Mouse (Mus musculus): ENCODE measurements around the gene Ptms.

Ptms gene

DNA sequence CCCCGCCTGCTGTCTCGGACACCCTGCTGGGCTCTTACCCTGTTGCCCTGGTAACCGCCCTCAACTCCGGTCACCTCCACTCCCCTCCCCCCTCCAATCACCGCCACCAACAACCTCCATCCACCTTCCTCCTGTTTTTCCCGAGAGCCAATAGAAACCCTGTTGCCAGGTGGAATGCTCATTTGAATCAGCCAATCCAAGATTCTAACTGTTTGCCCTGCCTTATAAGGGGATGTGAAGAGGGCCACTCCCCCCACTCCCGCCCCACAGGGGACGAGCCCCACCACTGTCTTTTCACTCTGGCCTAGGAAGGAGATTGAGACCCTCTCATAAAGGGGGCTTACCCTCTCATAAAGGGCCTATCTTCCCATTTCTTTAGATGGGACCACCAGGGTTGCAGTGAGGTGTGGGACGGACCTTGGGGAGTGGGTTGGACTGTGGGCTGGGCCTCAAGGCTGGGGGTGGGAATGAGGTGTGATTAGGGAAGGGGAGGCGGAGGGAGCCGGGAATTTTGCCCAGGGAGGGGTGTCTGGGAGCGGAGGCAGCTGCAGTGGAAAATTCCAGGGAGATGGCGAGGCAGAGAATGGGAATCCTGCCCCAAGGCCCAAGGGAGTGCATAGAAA, at the start of gene Ptms:
Ptms (minus strand) TSS at position 409 of the 623 bp plus-strand sequence.
- ChIA-PET CTCF (interaction anchor here (0.6 to 3.6 kb wide), 8 partner anchors 10 to 60 kb away, joined by 3 to 42 read pairs (median 4); partner anchors contain the start of gene Mlf2 (in 3 of the 4)), POLR2A (interaction anchor here (0.5 to 21.9 kb wide), 25 partner anchors 8 to 230 kb away, joined by 3 to 455 read pairs (median 7); partner anchors contain the start of genes Mlf2 (in 4 of the 4), Lag3 (in 2 of the 4), Cdca3 (in 1 of the 4) and Grcc10 (in 1 of the 4))

DNA sequence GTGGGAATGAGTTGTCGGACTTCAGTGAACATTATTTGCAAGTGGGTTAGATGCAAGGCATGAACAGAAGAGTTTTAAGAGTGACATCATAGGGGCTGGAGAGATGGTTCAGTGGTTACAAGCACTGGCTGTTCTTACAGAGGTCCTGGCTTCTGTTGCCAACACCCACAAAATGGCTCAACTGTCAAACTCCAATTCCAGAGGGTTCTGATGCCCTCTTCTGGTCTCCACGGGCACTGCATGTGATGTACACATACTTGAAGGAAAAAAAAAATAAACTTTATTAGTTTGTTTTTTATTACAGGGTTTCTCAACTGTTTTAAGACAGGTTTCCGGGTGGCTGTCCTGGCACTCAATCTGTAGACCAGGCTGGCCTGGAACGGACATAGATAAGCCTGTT, 47.9 kb upstream of the Ptms start:
- CTCF ChIA-PET = interaction anchor here in 3 of 4 experiments (0.8 to 1.4 kb wide), 16 partner anchors 26 to 305 kb away, joined by 3 to 8 read pairs (median 4); partner anchors contain the start of genes Mlf2 (in 3 of the 3) and Lpcat3 (in 1 of the 3)
- POLR2A ChIA-PET = interaction anchor here (0.7 to 17.5 kb wide), 24 partner anchors 13 to 226 kb away, joined by 3 to 359 read pairs (median 4); partner anchors contain the start of genes Mlf2 (in 2 of the 4), Grcc10 (in 1 of the 4), Pianp (in 1 of the 4) and Zfp384 (in 1 of the 4)

DNA sequence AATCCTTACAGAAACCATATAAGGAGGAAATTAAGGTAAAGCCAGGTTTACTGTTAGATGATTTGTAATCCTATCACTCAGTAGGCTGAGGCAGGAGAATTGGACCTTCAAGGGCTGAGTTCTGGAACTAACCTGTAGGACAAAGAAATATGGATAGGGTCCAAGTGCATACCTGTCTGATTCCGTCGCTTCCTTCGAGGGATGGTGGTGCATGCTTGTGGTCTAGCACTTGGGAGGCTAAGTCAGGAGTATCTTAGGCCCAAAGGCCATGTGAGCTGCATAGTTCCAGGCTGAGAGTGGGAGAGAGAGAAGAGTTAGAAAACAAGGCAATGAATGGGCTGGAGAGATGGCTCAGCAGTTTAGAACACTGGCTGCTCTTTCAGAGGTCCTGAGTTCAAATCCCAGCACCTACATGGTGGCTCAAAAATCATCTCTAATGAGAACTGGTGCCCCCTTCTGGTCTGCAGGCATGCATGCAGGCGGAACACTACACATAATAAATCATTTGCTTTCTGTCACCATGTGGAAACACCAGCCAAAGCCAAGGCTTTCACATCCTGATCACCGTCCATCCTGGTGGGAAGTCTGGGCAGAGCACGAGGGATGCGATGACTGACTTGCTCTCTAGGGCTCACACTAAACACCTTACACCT, 46.7 kb upstream of the Ptms start:
- ChIA-PET POLR2A (interaction anchor here in 3 of 4 experiments (0.6 to 17.5 kb wide), 31 partner anchors 12 to 226 kb away, joined by 3 to 359 read pairs (median 4); partner anchors contain the start of genes Grcc10 (in 2 of the 3), Mlf2 (in 2 of the 3), Cdca3 (in 1 of the 3) and Pianp (in 1 of the 3)), CTCF (interaction anchor here in 3 of 4 experiments (0.6 to 1.4 kb wide), 11 partner anchors 30 to 474 kb away, joined by 3 to 11 read pairs (median 6); partner anchors contain the start of genes Lpcat3 (in 1 of the 3) and Mlf2 (in 1 of the 3))

DNA sequence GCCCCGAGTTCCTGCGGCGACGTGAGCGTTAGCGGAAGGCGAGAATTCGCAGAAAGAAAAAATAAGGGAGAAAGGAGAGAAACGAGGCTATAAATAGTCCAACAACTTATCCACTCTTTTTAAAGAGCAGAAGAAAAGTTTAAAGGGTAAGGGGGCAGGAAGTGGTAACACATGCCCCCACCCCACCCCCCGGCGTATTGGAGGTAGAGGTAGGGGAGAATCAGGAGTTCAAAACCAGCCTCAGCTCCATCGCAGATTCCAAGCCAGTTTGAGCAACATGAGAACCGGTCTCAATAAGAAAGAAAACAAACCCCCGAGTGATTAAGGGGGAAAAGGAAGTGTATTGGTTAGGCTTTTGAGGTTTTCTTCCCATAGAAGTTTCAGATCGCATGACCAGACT, 45.8 kb upstream of the Ptms start:
- ChIA-PET CTCF (interaction anchor here (0.6 to 1.6 kb wide), 9 partner anchors 28 to 473 kb away, joined by 3 to 11 read pairs (median 4); partner anchors contain the start of gene Mlf2 (in 2 of the 4)), POLR2A (interaction anchor here (0.6 to 17.5 kb wide), 52 partner anchors 11 to 254 kb away, joined by 3 to 359 read pairs (median 4); partner anchors contain the start of genes Mlf2 (in 3 of the 4), Cdca3 (in 2 of the 4), Grcc10 (in 2 of the 4) and Pianp (in 2 of the 4))

DNA sequence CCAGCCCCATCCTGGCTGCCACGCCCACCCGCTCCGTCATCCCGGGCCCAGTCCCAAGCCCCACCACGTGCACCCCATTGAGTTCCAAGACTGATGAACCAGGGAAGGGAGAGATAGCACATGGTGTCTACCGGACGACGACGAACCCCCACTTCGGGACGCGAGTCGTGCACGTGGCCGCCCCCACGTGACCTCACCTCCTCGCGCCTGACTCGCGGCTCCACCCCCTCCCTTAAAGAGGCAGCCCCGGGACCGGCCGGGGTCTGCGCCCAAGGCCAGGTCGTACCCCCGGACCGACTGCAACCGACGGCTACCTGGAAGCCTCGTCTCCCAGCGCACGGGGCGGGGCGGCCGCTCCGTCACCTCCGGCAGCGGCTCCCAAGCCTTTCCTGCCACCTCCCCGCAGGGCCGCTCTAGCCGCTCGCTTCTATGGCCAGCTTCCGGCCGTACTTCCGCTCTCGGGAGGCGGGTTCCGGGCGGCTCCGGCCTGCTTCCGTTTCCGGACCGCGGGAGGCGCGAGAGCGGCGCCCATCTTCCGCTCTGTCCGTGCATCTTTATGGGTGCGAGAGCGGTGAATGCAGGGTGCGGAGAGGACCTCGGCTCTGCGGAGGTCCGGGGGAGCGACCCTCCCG, 45.3 kb upstream of the Ptms start, which contains the start of gene Cops7a:
Cops7a (minus strand) TSS at position 451 of the 632 bp plus-strand sequence.
- CTCF ChIA-PET = interaction anchor here in 3 of 4 experiments (0.5 to 1.6 kb wide), 11 partner anchors 10 to 118 kb away, joined by 3 to 11 read pairs (median 4); partner anchors contain the start of gene Mlf2 (in 2 of the 3)
- POLR2A ChIA-PET = interaction anchor here (0.5 to 17.5 kb wide), 57 partner anchors 10 to 1505 kb away, joined by 3 to 359 read pairs (median 4); partner anchors contain the start of genes Mlf2 (in 3 of the 4), Cdca3 (in 2 of the 4), Grcc10 (in 2 of the 4) and Mrpl51 (in 2 of the 4)

DNA sequence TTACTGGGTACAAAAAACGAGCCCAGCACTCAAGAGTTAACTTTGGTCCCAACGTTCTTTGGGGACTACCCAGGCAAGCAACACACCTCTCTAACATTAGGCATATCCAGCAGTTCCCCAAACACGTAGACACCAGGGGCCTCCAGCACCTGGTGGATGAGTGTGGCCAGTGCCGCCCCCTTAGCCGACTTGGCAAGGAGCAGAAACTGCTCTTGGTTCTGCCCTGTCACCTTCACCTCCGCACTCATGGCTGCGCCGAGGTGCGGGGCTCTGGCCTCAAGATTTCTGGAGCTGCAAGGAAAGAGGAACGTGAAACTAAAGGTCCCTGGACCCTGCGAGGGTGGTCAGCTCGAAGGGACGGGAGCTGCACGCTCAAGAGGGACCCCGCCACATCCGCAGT, 44.7 kb upstream of the Ptms start:
- ChIA-PET POLR2A (interaction anchor here (0.5 to 17.5 kb wide), 54 partner anchors 9 to 1506 kb away, joined by 3 to 359 read pairs (median 4); partner anchors contain the start of genes Mlf2 (in 3 of the 4), Pianp (in 3 of the 4), Cdca3 (in 2 of the 4) and Grcc10 (in 2 of the 4)), CTCF (interaction anchor here in 3 of 4 experiments (0.5 to 1.6 kb wide), 9 partner anchors 10 to 117 kb away, joined by 3 to 11 read pairs (median 4); partner anchors contain the start of gene Mlf2 (in 2 of the 3))

DNA sequence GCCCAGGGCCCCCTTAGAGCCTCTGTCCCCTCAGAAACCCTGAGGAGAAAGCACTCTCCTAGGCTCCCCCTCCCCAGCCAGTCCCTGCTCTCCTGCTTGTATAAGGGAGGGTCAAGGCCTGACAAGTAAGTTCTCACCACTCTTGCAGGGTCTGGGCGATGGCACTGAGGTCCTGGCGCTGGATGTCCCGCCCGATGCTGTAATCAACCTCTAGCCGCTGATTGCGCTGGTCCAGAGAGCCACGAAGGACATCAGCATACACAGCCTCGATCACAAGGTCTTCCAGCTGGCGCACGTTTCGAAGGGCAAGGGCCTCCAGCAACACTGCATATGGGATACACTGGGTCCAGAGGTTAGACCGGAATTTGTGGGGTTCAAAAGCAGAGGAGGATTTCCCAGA, 41.1 kb upstream of the Ptms start:
- CTCF ChIA-PET = interaction anchor here in 2 of 4 experiments (0.6 to 1.3 kb wide), 5 partner anchors 31 to 299 kb away, joined by 3 to 7 read pairs (median 3); partner anchors contain the start of genes Lpcat3 (in 1 of the 2) and Mlf2 (in 1 of the 2)
- POLR2A ChIA-PET = interaction anchor here in 2 of 4 experiments (0.5 to 17.5 kb wide), 14 partner anchors 15 to 244 kb away, joined by 3 to 359 read pairs (median 4); partner anchors contain the start of genes Mlf2 (in 2 of the 2), Cdca3 (in 1 of the 2), Pianp (in 1 of the 2) and Usp5 (in 1 of the 2)

DNA sequence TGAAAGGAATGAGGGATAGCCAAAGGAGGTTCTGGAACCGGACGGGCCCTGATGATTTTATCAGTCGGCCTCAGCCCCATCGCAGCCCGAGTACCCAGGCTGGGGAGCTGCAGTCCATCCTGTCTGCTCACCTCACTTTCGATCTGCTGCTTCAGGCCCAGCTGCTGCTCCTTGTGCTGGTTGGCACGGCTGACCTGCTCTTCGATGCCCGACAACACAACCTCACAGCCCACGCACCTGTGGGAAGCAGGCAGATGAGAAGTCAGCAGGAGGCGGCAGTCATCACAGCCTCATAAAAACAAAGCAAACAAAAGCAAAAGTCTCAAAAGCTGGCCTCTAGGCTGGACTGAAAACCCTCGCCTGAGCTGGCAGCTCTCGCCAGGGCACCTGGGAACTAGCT, 40.1 kb upstream of the Ptms start:
- ChIA-PET CTCF (interaction anchor here in 1 of 4 experiments (0.7 to 1.3 kb wide), 3 partner anchors 35 to 297 kb away, joined by 3 read pairs; partner anchors contain the start of gene Lpcat3), POLR2A (interaction anchor here in 3 of 4 experiments (0.6 to 17.5 kb wide), 28 partner anchors 9 to 459 kb away, joined by 3 to 359 read pairs (median 3); partner anchors contain the start of genes Grcc10 (in 2 of the 3), Mlf2 (in 2 of the 3), Cdca3 (in 1 of the 3) and Pianp (in 1 of the 3))

DNA sequence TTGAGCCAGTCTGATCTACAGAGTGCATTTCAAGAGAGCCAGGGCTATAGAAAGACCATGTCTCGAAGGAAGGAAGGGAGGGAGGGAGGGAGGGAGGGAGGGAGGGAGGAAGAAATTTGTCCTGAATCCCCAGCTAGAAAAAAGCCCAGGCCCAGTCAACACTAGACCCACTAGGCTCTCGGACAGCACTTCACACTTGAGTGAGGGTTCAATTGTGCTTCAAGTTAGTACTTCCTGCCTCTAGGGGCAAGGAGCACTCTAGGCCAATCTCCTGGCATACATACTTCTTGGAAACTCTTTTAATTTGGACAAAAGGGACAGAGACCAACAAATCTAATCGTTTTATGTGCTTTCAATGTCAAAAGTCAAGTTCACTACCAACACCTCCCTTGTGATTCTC, 38.2 kb upstream of the Ptms start:
- CTCF ChIA-PET = interaction anchor here in 2 of 4 experiments (0.6 kb wide), 2 partner anchors 21 to 1164 kb away, joined by 3 read pairs; no protein-coding TSS in a partner anchor

GRCm38 (mm10) chr6:124955212-124955611, 35.3 kb upstream of the Ptms start:
- CTCF ChIA-PET = interaction anchor here in 2 of 4 experiments (0.6 to 1.4 kb wide), 4 partner anchors 10 to 51 kb away, joined by 3 to 6 read pairs (median 4); partner anchors contain the start of genes Cops7a (in 1 of the 2) and Mlf2 (in 1 of the 2)

More for the DNA sequence above, 38.2 kb upstream of the Ptms start:
- POLR2A ChIA-PET = interaction anchor here in 3 of 4 experiments (0.7 to 17.5 kb wide), 14 partner anchors 8 to 91 kb away, joined by 3 to 359 read pairs (median 4); partner anchors contain the start of genes Mlf2 (in 3 of the 3), Acrbp (in 1 of the 3) and Cops7a (in 1 of the 3)

GRCm38 (mm10) chr6:124953991-124954715, 34.2 kb upstream of the Ptms start:
- CTCF ChIA-PET = interaction anchor here in 2 of 4 experiments (0.5 to 1.4 kb wide), 8 partner anchors 8 to 388 kb away, joined by 3 to 6 read pairs (median 3); partner anchors contain the start of genes Cops7a (in 1 of the 2) and Mlf2 (in 1 of the 2)
- POLR2A ChIA-PET = interaction anchor here in 3 of 4 experiments (0.6 to 17.5 kb wide), 58 partner anchors 8 to 638 kb away, joined by 3 to 359 read pairs (median 6); partner anchors contain the start of genes Cops7a (in 3 of the 3), Mlf2 (in 3 of the 3), Cdca3 (in 2 of the 3) and Grcc10 (in 2 of the 3)

More at GRCm38 (mm10) chr6:124955212-124955611, 35.3 kb upstream of the Ptms start:
- POLR2A ChIA-PET = interaction anchor here (0.6 to 17.5 kb wide), 44 partner anchors 7 to 214 kb away, joined by 3 to 359 read pairs (median 6); partner anchors contain the start of genes Cops7a (in 3 of the 4), Mlf2 (in 3 of the 4), Grcc10 (in 2 of the 4) and Zfp384 (in 2 of the 4)

GRCm38 (mm10) chr6:124943526-124943925, 23.6 kb upstream of the Ptms start:
- POLR2A ChIA-PET = interaction anchor here (0.6 to 18.2 kb wide), 18 partner anchors 10 to 248 kb away, joined by 3 to 359 read pairs (median 6); partner anchors contain the start of genes Mlf2 (in 3 of the 4), Cdca3 (in 2 of the 4), Cops7a (in 2 of the 4) and Usp5 (in 2 of the 4)
- CTCF ChIA-PET = interaction anchor here in 3 of 4 experiments (0.7 to 1.1 kb wide), 3 partner anchors 13 to 747 kb away, joined by 3 to 5 read pairs (median 3); partner anchors contain the start of gene Ano2 (in 1 of the 3)

DNA sequence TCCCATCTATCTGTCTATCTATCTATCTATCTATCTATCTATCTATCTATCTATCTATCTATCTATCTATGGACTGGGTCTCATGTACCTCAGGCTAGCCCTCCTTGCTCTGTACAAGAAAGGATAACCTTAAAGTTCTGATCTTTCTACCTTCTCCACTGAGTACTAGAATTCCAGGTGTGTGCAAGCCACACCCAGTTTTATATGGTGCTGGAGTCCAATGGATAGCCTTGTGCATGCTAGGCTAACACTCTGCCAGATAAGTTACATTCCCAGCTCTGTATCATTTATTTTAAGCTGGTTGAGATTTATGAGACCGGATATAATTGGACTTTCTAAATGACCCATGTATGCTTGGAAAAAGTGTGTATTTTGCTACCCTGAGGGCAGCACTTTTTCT, 21.8 kb upstream of the Ptms start:
- CTCF ChIA-PET = interaction anchor here in 2 of 4 experiments (0.7 to 2.3 kb wide), 3 partner anchors 12 to 82 kb away, joined by 3 to 8 read pairs (median 5); no protein-coding TSS in a partner anchor
- POLR2A ChIA-PET = interaction anchor here (0.7 to 18.2 kb wide), 6 partner anchors 10 to 264 kb away, joined by 3 to 359 read pairs (median 22); partner anchors contain the start of genes Cops7a (in 1 of the 4), Mlf2 (in 1 of the 4) and Zfp384 (in 1 of the 4)

DNA sequence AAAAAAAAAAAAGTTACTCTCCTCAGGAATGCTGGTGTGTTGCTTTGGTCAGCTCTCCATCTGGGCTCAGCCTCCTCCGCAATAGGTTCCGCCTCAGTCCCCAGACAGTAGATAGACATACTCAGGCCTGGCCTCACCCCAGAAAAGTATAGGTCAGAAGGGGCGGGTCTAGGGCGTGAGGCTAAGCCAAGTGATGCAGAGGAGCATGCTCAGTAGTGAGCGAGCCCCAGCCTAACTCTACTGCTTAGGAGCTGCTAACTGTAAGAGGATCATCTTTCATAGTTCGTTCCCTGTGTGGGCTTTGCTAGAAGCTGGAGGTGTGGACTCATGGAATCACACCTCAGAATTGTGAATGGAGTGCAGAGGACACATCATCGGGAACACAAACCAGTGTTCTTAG, 18.7 kb upstream of the Ptms start:
- ChIA-PET CTCF (interaction anchor here in 3 of 4 experiments (0.6 to 3.0 kb wide), 7 partner anchors 8 to 91 kb away, joined by 3 to 12 read pairs (median 4); partner anchors contain the start of genes Cops7a (in 1 of the 3) and Mlf2 (in 1 of the 3)), POLR2A (interaction anchor here in 3 of 4 experiments (0.6 to 18.2 kb wide), 40 partner anchors 7 to 546 kb away, joined by 3 to 359 read pairs (median 5); partner anchors contain the start of genes Cops7a (in 2 of the 3), Zfp384 (in 2 of the 3), Cdca3 (in 1 of the 3) and Grcc10 (in 1 of the 3))

All from embryonic stem cell, embryonic (primary cell).